Mouse (Mus musculus) heart, postnatal 0 days (tissue): ENCODE data around the gene Rps28. TPM values are rescaled to one million over a fixed set of nuclear protein-coding genes. Genes with fewer than 3 reads are reported as not detected.

Source experiments
- ATAC-seq: fragments of 200-750 bp; cut with Nextera tagmentation; 2 replicates; pipeline ENCODE4 v1.8.0; 2017; ENCODE audit warnings: low read depth, moderate number of reproducible peaks, moderate library complexity; ENCODE audit not compliant: insufficient read depth
- DNase-seq: peaks from one replicate; pipeline ENCODE4 v3.0.0-alpha.2; 2016; ENCODE audit warnings: low spot score
- H3K27ac ChIP-seq: fragments of 300-500 bp; sonication (generic); 2 replicates; pipeline ENCODE4 v1.5.1; 2014; ENCODE audit warnings: low read depth, mild to moderate bottlenecking
- H3K27me3 ChIP-seq: fragments of 300-500 bp; sonication (generic); 2 replicates; pipeline ENCODE4 v1.6.1; 2014; ENCODE audit warnings: low read length, mixed read lengths; ENCODE audit not compliant: control insufficient read depth, insufficient read depth
- H3K36me3 ChIP-seq: fragments of 300-500 bp; sonication (generic); replicated peaks from 2 replicates; pipeline ENCODE4 v1.6.1; 2014; ENCODE audit warnings: low read length, mixed read lengths; ENCODE audit not compliant: control insufficient read depth, insufficient read depth
- H3K4me1 ChIP-seq: fragments of 300-500 bp; sonication (generic); 2 replicates; pipeline ENCODE4 v1.6.1; 2014; ENCODE audit warnings: antibody characterized with exemption; ENCODE audit not compliant: control insufficient read depth, insufficient read depth
- H3K4me2 ChIP-seq: fragments of 300-500 bp; sonication (generic); 2 replicates; pipeline ENCODE4 v1.6.1; 2014; ENCODE audit warnings: low read depth, mild to moderate bottlenecking, low read length, moderate library complexity
- H3K4me3 ChIP-seq: fragments of 300-500 bp; sonication (generic); 2 replicates; pipeline ENCODE4 v1.5.1; 2014; ENCODE audit warnings: low read depth, low read length
- H3K9ac ChIP-seq: fragments of 300-500 bp; sonication (generic); replicated peaks from 2 replicates; pipeline ENCODE4 v1.6.1; 2014; ENCODE audit warnings: low read depth, low read length, mixed read lengths
- H3K9me3 ChIP-seq: fragments of 300-500 bp; sonication (generic); replicated peaks from 2 replicates; pipeline ENCODE4 v1.6.1; 2016; ENCODE audit warnings: low read length; ENCODE audit not compliant: control insufficient read depth
- CTCF ChIP-seq: IDR thresholded peaks from 2 replicates; pipeline ENCODE4 v1.5.1; 2016; ENCODE audit warnings: antibody characterized with exemption, control low read depth, low read depth
- EP300 ChIP-seq: IDR thresholded peaks from 2 replicates; pipeline ENCODE4 v1.6.1; 2016; ENCODE audit warnings: antibody characterized with exemption, low read depth
- WGBS: fragments of 180-500 bp; shearing (Covaris S2); extraction: QIAGEN DNeasy Blood & Tissue Kit; methylation state at CpG from one replicate; pipeline ENCODE4 v1.1.7; 2014; 5-methylcytosine and 5-hydroxymethylcytosine counted together
- polyA plus RNA-seq: library from polyadenylated mRNA; unstranded; fragments of >200 nt; fragmentation: Nextera tagmentation; extraction: Ambion mirVana; gene quantifications from 2 replicates; pipeline ENCODE4 v1.2.1, GENCODE M21; 2015
- total RNA-seq: library from RNA; depleted of rRNA; stranded (reverse); fragments of >200 nt; gene quantifications from 2 replicates; pipeline ENCODE4 v1.2.3, GENCODE M21; 2014; ENCODE audit warnings: low replicate concordance

Gene Rps28
- total and polyA plus RNA-seq, 2 experiments from 2014 or later: 127 to 622 TPM

GRCm38 (mm10) chr17:33779967-33780295, 44.4 kb downstream of the Rps28 start:
- Histone ChIP-seq H3K4me2 (peak overlapping the region; percentile 82), H3K4me1 (peaks cover 65% of the 10 kb centered on the region), H3K27ac (peak overlapping the region; percentile 91), H3K9ac (0 out of 2 replicates have a peak overlapping the region, but pooled peaks have one; percentile 16), H3K4me3 (peak overlapping the region; percentile 57), H3K36me3 (peaks cover 39% of the 10 kb centered on the region; the same call in 1 of the 2 replicates), H3K9me3 (no peaks in the 10 kb centered on the region), H3K27me3 (no peaks in the 10 kb centered on the region)
- 70% methylated on average over 5 of the region's 5 CpGs for WGBS
- DNase-seq (no peak), ATAC-seq (no peak)
- TF ChIP-seq EP300 (no peak), CTCF (no peak)

- H3K4me3 ChIP-seq: peak overlapping the region; percentile 57
- peak; percentile 86 for ATAC-seq
These were observed 44.9 kb downstream of the Rps28 start for GRCm38 (mm10) chr17:33779271-33779966.

GRCm38 (mm10) chr17:33775287-33775686, 49.1 kb downstream of the Rps28 start:
- DNase-seq: no peak
- peaks cover 19% of the 10 kb centered on the region for H3K4me1 ChIP-seq
- 100% methylated on average over 4 of the region's 4 CpGs for WGBS

More at GRCm38 (mm10) chr17:33779271-33779966, 44.9 kb downstream of the Rps28 start:
- peak overlapping the region; percentile 91 for H3K27ac ChIP-seq
- peaks cover 60% of the 10 kb centered on the region for H3K4me1 ChIP-seq
- DNase-seq: peak; percentile 98
- WGBS: 18% methylated on average over 9 of the region's 9 CpGs
- H3K36me3 ChIP-seq: peaks cover 39% of the 10 kb centered on the region; the same call in 1 of the 2 replicates
- no peaks in the 10 kb centered on the region for H3K27me3 ChIP-seq
- TF ChIP-seq EP300: peak; percentile 99
- TF ChIP-seq CTCF: 0 out of 2 replicates have a peak, but pooled peaks have one; percentile 3
- peak overlapping the region; percentile 82 for H3K4me2 ChIP-seq
- H3K9ac ChIP-seq: 0 out of 2 replicates have a peak overlapping the region, but pooled peaks have one; percentile 16
- no peaks in the 10 kb centered on the region for H3K9me3 ChIP-seq

GRCm38 (mm10) chr17:33774573-33775155, 49.7 kb downstream of the Rps28 start:
- no peaks in the 10 kb centered on the region for H3K27me3 ChIP-seq
- no peak overlapping the region for H3K4me3 ChIP-seq
- H3K36me3 ChIP-seq: peaks cover 39% of the 10 kb centered on the region; the same call in 1 of the 2 replicates
- H3K9me3 ChIP-seq: no peaks in the 10 kb centered on the region
- TF ChIP-seq EP300: no peak
- no peak for TF ChIP-seq CTCF
- WGBS: 87% methylated on average over 8 of the region's 8 CpGs
- DNase-seq: no peak
- no peak overlapping the region for H3K27ac ChIP-seq
- H3K4me1 ChIP-seq: peaks cover 14% of the 10 kb centered on the region
- no peak overlapping the region for H3K9ac ChIP-seq
- no peak for ATAC-seq
- no peak overlapping the region for H3K4me2 ChIP-seq

More at GRCm38 (mm10) chr17:33775287-33775686, 49.1 kb downstream of the Rps28 start:
- H3K27me3 ChIP-seq: no peaks in the 10 kb centered on the region
- no peak overlapping the region for H3K9ac ChIP-seq
- no peak overlapping the region for H3K27ac ChIP-seq
- H3K9me3 ChIP-seq: no peaks in the 10 kb centered on the region
- no peak for TF ChIP-seq EP300
- no peak for TF ChIP-seq CTCF
- no peak overlapping the region for H3K4me3 ChIP-seq
- ATAC-seq: no peak
- H3K36me3 ChIP-seq: peaks cover 39% of the 10 kb centered on the region; the same call in 1 of the 2 replicates
- no peak overlapping the region for H3K4me2 ChIP-seq

GRCm38 (mm10) chr17:33773871-33774572, 50.3 kb downstream of the Rps28 start:
- peaks cover 12% of the 10 kb centered on the region for H3K4me1 ChIP-seq
- no peak for TF ChIP-seq CTCF
- TF ChIP-seq EP300: no peak
- ATAC-seq: no peak
- no peak overlapping the region for H3K27ac ChIP-seq
- no peaks in the 10 kb centered on the region for H3K27me3 ChIP-seq
- 86% methylated on average over 6 of the region's 6 CpGs for WGBS
- peaks cover 39% of the 10 kb centered on the region; the same call in 1 of the 2 replicates for H3K36me3 ChIP-seq
- no peaks in the 10 kb centered on the region for H3K9me3 ChIP-seq
- no peak overlapping the region for H3K9ac ChIP-seq
- no peak overlapping the region for H3K4me2 ChIP-seq
- DNase-seq: no peak
- H3K4me3 ChIP-seq: no peak overlapping the region
